Mouse (Mus musculus) thymus, adult 18-20 months (tissue): ENCODE results near the gene Gdpd1.
"Not testable (repeated sequence)": the region's sequence is repeated elsewhere in the genome, so short reads cannot be mapped to it uniquely, and the experiment has no call there.

Experiments
- DNase-seq, 2 experiments: peaks; one replicate each; pipeline ENCODE4 v3.0.0; 2022; ENCODE audit warnings: mixed read lengths in 2 of 2

Gdpd1 gene

DNA sequence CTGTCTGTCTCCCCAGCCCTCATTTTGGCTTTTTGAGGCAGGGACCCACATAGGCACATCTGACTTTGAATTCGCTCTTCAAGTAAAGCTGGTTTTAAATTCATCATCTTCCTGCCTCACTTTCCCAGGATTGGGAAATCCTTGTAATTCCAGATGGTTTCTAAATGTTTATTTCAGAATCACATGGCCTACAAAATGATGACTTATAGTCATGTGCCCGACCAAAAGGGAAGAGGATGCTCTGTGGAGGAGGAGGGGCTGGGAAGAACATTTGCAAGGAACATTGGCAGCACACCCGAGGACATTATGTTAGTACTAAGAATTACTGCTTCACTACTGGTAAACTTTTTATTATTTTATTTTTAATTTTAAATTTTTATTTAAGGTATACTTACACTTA is 48.5 kb downstream of the Gdpd1 start:
- no peak for DNase-seq

GRCm38 (mm10) chr11:87023240-87023639 is 50.6 kb downstream of the Gdpd1 start:
- not testable (repeated sequence) for DNase-seq

- DNase-seq = no peak
Observed at GRCm38 (mm10) chr11:87022765-87023164, 51.1 kb downstream of the Gdpd1 start.

DNA sequence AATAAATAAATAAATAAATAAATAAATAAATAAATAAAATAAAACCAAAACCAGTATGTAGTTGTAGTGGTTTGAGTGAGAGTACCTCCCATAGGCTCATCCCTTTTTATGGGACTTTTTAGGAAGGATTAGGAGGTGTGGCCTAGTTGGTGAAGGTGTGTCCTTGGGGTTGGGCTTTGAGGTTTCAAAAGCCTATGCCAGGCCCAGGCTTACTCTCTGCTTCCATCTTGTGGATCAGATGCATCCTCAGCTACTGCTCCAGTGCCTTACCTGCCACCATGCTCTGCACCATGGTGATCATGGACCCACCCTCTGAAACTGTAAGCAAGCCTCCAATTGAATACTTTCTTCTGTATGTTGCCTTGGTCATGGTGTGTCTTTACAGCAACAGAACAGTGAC is 52.3 kb downstream of the Gdpd1 start:
- DNase-seq = no peak

GRCm38 (mm10) chr11:87020449-87020848 is 53.4 kb downstream of the Gdpd1 start:
- no peak for DNase-seq

- no peak for DNase-seq
Observed at GRCm38 (mm10) chr11:87019431-87019830, 54.4 kb downstream of the Gdpd1 start.

- no peak for DNase-seq
Observed at GRCm38 (mm10) chr11:87018081-87018480, 55.8 kb downstream of the Gdpd1 start.

- DNase-seq = no peak
Observed at GRCm38 (mm10) chr11:87015691-87016090, 58.2 kb downstream of the Gdpd1 start.

DNA sequence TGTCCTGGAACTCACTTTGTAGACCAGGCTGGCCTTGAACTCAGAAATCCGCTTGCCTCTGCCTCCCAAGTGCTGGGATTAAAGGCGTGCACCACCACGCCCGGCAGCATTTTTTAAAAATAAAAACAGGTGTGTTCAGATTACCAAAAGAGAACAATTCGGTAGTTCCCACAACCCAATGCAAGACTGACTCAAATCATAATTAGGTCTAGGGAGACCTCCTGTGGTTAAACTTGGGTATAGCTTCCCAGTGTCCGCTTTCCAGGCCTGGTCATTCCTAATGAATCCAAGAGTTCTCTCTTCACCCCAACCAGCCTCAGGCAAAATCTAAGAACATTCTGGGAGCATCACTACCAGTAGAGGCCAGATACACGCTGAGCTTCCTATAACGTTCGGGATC is 63.4 kb downstream of the Gdpd1 start:
- no peak for DNase-seq

DNA sequence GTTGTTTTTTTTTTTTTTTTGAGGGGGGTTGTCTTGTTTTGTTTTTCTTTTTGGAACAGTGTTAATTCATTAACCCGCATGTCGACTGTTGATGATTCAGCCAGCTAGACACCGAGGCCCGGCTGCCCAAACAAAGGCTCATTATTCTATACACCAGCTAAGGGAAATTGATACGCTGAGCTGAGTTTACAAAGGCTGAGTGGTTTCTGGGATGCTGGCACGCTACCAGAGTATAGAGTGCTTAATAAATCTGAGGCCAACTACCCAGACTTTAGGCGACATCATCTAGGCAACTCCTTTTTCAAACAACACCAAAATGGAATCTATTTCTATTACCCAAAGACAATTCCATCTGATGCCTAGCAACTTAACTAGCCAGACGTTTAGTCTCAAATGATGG is 66.5 kb downstream of the Gdpd1 start:
- no peak for DNase-seq

DNA sequence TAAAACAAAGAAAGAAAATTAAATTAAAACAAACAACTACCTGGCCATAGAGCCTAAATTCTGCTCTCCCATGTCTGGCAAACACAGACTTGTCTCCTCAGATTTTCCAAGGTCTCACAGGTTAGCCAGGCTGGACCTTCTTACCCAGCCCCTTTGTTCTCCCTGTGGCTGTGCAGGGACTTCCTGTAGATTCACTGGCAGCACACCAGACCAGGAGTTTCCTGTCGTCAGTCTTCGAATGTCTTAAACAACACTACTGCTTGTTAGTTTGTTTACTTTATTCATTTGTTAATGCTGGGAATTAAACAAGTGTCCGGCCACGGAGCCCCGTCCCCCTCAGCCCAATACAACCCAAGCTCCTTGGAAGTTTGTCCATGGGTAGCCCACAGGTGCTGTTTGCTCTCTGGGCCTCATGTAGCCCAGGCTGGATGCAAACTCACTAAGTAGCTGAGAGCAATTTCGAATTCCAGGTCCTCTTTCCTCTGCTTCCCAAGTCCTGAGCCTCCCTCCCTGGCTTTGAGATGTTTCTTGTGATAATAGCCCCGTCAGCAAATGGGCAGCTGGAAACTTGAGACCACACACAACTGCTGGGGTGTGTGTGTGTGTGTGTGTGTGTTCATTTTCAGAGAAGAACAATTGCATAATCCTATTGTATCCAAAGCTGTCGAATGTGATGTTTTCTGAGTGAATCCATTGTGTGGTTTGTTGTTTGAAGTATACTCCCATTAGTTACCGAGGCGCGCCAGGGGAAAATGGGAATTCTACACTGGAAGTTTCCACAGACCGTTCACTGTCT is 68.7 kb downstream of the Gdpd1 start:
- DNase-seq = no peak

GRCm38 (mm10) chr11:87002078-87002829 is 71.6 kb downstream of the Gdpd1 start:
- no peak for DNase-seq

DNA sequence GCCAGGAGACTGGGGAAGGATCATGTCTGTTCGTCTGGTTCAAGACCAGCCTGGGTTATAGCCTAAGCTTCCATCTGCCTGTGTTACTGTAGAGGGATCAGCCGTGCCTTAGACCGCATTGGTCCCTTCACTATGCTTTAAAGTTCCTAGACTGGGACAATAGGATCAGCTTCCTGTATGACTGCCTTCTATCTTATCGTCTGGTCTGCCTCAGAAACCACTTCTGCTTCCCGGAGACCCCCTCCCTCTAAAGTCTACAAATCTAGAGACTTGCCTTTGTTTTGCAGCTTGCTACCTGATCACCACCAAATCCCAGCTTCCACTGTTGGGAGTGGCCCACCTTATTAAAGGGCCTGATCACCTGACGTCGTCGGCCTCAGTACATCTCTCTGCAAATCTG is 72.6 kb downstream of the Gdpd1 start:
- DNase-seq = no peak

- DNase-seq = no peak
Observed at GRCm38 (mm10) chr11:86996266-86996665, 77.6 kb downstream of the Gdpd1 start.

DNA sequence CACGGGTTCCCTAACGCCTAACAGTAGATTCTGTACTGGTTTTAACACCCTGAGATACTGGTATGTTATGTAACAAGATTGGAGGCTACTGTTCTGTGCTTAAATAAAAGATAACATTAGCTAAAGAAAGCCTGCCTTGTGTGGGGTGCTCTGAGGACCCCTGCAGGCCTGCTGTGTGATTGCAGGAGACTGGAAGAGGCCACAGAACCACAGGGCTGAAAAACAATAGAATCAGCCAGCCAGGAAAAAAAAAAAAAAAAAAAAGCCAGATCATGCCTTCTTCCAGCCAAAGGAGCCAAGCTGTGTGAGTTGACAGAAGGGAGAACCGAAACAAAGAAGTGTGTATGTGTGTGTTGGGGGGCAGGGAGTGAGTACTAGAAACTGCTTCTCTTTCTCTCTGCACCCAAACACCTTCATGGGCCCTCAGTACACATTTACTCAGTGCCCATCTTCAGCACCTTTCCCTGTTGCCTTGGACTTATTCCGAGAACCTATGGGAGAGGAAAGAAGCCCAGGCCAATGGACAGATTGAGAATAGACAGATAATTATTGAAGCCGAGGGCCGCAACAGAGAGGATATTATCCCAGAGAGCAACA is 78.1 kb downstream of the Gdpd1 start:
- DNase-seq = peak in 1 of 2 experiments; percentile 52

GRCm38 (mm10) chr11:86994791-86995624 is 78.9 kb downstream of the Gdpd1 start:
- no peak for DNase-seq

GRCm38 (mm10) chr11:86994330-86994729 is 79.5 kb downstream of the Gdpd1 start:
- DNase-seq = no peak

DNA sequence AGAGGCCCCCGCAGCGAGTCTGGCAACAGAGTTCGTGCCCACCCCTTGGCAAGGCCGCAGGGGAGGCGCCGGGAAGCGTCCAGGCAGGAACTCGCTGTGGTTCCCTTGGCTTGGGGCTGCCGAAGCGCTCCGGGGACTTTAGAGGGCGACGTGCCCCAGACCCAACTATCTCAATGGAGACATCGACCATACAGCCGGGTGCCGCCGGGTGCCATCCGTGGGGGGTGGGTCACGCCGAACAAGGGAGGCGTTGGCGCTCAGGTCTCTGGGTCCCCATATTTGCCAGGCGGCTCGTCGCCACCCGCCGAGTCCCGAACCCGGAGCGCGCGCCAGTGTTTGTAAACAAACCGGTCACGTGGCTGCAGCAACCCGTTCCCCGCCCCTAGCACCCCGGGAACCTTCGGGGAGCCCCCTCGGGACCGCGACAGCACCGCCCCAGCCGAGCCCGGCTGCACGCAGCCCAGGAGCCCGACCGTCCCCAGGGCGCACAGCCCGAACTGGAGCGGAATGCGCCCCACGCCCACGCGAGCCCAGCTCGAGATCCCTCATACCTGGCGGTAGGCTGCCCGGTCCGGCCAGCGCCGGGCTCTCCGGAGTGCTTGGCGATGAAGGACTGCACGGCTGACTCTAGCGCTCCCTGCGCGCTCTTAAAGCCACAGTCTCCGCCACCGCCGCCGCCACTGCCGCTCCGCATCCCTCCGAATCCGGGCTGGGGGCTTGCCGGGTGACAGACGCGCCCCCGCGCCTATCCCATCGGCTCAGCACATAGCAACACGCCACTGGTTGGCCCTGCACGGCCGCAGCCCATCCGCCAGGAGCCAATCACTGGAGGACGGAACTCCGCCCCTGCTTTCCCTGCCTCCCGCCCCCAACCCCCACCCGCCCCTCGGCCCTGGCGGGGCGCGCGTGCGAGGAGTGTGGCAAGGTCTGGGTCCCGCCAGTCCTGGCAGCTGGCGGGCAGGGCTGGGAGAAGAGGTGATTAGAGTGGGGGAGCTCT is 80.5 kb downstream of the Gdpd1 start, which contains the start of gene Ypel2:
Gene Ypel2, minus strand, starts transcription at position 667 of the 997 bp plus-strand sequence.
- DNase-seq = peak; percentile 97 to 98

- DNase-seq = no peak
Observed at GRCm38 (mm10) chr11:86992461-86992988, 81.3 kb downstream of the Gdpd1 start.

DNA sequence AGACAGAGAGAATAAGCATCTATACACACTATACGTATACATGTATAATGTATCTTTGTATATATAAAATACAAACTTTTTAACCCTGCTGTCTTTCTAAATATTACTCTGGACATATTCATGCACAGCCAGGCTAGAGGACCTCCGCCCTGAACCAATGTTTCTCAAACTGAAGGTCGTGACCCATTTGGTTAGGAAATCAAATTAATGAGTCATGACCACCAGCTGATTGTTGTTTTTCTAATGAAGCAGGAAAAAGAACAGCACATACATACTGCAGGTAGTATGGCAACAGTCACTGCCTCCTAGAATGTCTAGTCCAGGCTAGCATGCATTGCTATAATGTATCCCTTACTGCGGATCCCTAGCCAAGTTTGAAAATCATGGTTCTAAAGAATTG is 82.6 kb downstream of the Gdpd1 start:
- no peak for DNase-seq

DNA sequence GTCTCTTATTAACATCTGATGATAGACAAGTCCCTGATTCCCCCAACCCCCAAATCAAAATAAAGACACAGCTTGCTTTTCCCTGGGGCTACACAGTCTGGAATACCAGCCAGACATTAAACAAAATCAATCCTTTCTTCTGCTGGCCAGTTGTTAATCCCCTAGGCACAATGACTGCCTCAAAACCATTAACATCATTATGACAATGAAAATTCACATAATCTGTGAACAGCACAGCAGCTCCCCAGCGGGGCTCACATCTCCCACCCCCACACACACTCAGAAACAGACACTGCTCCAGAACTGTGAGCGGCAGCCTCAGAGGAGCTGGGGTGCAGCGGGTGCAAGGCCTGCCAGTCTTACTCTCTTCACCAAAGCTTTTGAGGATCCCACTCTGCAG is 83.6 kb downstream of the Gdpd1 start:
- no peak for DNase-seq
